ENCODE assay signal across 33 mouse cellular contexts in genomic region chr1:166157712-166158111, GRCm38 (mm10). TPM values are rescaled to one million over a fixed set of nuclear protein-coding genes. Genes with fewer than 3 reads are reported as not detected.
"Had no signal": no experiment of that assay in that cellular context is flagged by ENCODE, and none has a peak within 500 bp of the region (broad histone marks: within the 10 kb centered on the region; RNA-seq: fewer than 3 reads in every experiment).

No protein-coding gene starts in this region.

- ATAC-seq: hindbrain, postnatal 0 days; intestine, embryonic 16.5 days had no signal

- H3K4me1 ChIP-seq: limb, embryonic 12.5 days had no signal

- H3K4me3 ChIP-seq: heart, adult 2 months; heart, embryonic 13.5 days; heart, embryonic 15.5 days; hindbrain, embryonic 13.5 days; hindbrain, embryonic 15.5 days; kidney, embryonic 15.5 days; layer of hippocampus, adult 2 months; left cerebral cortex, adult 2 months; limb, embryonic 10.5 days; limb, embryonic 12.5 days had no signal

- H3K9ac ChIP-seq: heart, embryonic 13.5 days; heart, embryonic 15.5 days; hindbrain, embryonic 13.5 days; hindbrain, embryonic 15.5 days; kidney, embryonic 15.5 days; limb, embryonic 12.5 days had no signal

- H3K9me3 ChIP-seq: heart, embryonic 13.5 days; heart, embryonic 15.5 days; hindbrain, embryonic 13.5 days; hindbrain, embryonic 15.5 days; kidney, embryonic 15.5 days; limb, embryonic 10.5 days; limb, embryonic 12.5 days had no signal

- DNase-seq: gastrocnemius, postnatal 14 days; gastrocnemius, postnatal 36 days; heart, adult 11 months; heart, adult 2 months; heart, postnatal 14 days; heart, postnatal 36 days; kidney, adult 11 months; kidney, adult 2 months; kidney, adult 9 months; kidney, postnatal 25 days; kidney, postnatal 4 days; liver had no signal

- H3K27ac ChIP-seq: heart, adult 2 months; heart, embryonic 13.5 days; heart, embryonic 15.5 days; hindbrain, embryonic 13.5 days; hindbrain, embryonic 15.5 days; hindbrain, postnatal 0 days; kidney, embryonic 15.5 days; kidney, postnatal 0 days; layer of hippocampus, adult 2 months; left cerebral cortex, adult 2 months; limb, embryonic 10.5 days; limb, embryonic 12.5 days had no signal

- H3K36me3 ChIP-seq: heart, embryonic 13.5 days; heart, embryonic 15.5 days; hindbrain, embryonic 13.5 days; hindbrain, embryonic 15.5 days; kidney, embryonic 15.5 days; limb, embryonic 10.5 days; limb, embryonic 12.5 days had no signal

- H3K4me2 ChIP-seq: heart, embryonic 11.5 days; heart, embryonic 13.5 days; heart, embryonic 15.5 days; hindbrain, embryonic 13.5 days; hindbrain, embryonic 15.5 days; kidney, embryonic 15.5 days; limb, embryonic 12.5 days; liver, embryonic 11.5 days had no signal

RNA-seq across cellular contexts. Expression of gene Gpa33, which starts 27.7 kb away (rescaled TPM):
- total RNA-seq: gastrocnemius, adult 18-20 months; gastrocnemius, adult 8-10 months; gastrocnemius, postnatal 14 days; gastrocnemius, postnatal 36 days; heart, adult 2 months; heart, postnatal 14 days; heart, postnatal 36 days; hematopoietic stem cell, adult 5-6 weeks; hindbrain, postnatal 0 days; layer of hippocampus, adult 2 months; layer of hippocampus, postnatal 10 days; layer of hippocampus, postnatal 25 days; left cerebral cortex, adult 2 months; left cerebral cortex, postnatal 14 days; left cerebral cortex, postnatal 36 days had no signal
- polyA plus RNA-seq: heart, adult 2 months; heart, embryonic 11.5 days; heart, embryonic 13.5 days; heart, embryonic 15.5 days; hindbrain, embryonic 15.5 days; liver, embryonic 11.5 days had no signal

RNA-seq across cellular contexts. Expression of gene Dusp27, which starts 30.0 kb away (rescaled TPM):
- total RNA-seq: hematopoietic stem cell, adult 5-6 weeks; layer of hippocampus, adult 2 months had no signal
